Mouse (Mus musculus) small intestine, adult 2 months (tissue): ENCODE measurements around the gene Map4k5.

Source experiments
- CTCF ChIP-seq: fragments of 200-500 bp; IDR thresholded peaks from 2 replicates; pipeline ENCODE4 v1.5.1; 2012; ENCODE audit warnings: low read depth, mild to moderate bottlenecking, control low read depth, inconsistent platforms, low read length, moderate library complexity, mixed read lengths; ENCODE audit not compliant: insufficient replicate concordance, insufficient read length; ENCODE audit errors: extremely low read depth
- POLR2A ChIP-seq: fragments of 200-500 bp; IDR thresholded peaks from 2 replicates; pipeline ENCODE4 v1.6.1; 2012; ENCODE audit warnings: low read depth, mild to moderate bottlenecking, control low read depth, inconsistent platforms, low read length, moderate library complexity

DNA sequence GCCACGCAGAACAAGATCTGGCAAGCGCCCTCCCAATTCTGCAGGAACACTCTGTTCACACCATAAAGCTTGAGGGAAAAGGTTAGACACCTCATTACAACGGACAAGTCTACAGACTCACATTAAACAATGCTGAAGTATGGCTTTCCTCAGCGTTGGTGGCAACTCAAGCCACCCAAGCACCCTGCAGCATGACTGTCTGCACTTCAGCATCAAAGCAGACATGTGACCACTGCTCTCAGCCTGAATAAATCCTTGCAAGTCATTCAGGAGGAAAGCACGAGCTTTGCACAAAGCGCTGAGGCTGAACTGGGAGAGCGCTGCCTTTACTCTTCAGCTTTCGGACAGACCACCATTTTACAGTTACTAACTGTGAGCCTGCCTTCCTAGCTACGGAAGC, 40.7 kb downstream of the Map4k5 start:
- TF ChIP-seq CTCF: no peak
- no peak for TF ChIP-seq POLR2A
